Mouse (Mus musculus) ES-Bruce4 (cell line): ENCODE measurements around the gene Zfand4. TPM values are rescaled to one million over a fixed set of nuclear protein-coding genes. Genes with fewer than 3 reads are reported as not detected.

Source experiments
- H3K27ac ChIP-seq: 2 replicates; pipeline ENCODE4 v1.5.1; 2012; ENCODE audit warnings: low read length, inconsistent platforms; ENCODE audit not compliant: insufficient read depth
- H3K27me3 ChIP-seq: 2 replicates; pipeline ENCODE4 v1.6.1; 2012; ENCODE audit warnings: mild to moderate bottlenecking, low read length, inconsistent platforms; ENCODE audit not compliant: control insufficient read depth, poor library complexity, insufficient read depth, severe bottlenecking
- H3K36me3 ChIP-seq: 2 replicates; pipeline ENCODE4 v1.6.1; 2012; ENCODE audit warnings: inconsistent platforms, mild to moderate bottlenecking, low read length, moderate library complexity; ENCODE audit not compliant: control insufficient read depth, poor library complexity, insufficient read depth, severe bottlenecking
- H3K4me1 ChIP-seq: one replicate; pipeline ENCODE4 v1.8.1; 2011; ENCODE audit warnings: low read length; ENCODE audit not compliant: control insufficient read depth, insufficient read depth
- H3K4me3 ChIP-seq: 2 replicates; pipeline ENCODE4 v1.5.1; 2011; ENCODE audit warnings: low read depth, mild to moderate bottlenecking, low read length
- H3K9ac ChIP-seq: 2 replicates; pipeline ENCODE4 v1.6.1; 2012; ENCODE audit warnings: low read depth, mild to moderate bottlenecking, inconsistent platforms; ENCODE audit not compliant: poor library complexity, severe bottlenecking
- H3K9me3 ChIP-seq: replicated peaks from 2 replicates; pipeline ENCODE4 v1.6.1; 2012; ENCODE audit warnings: mild to moderate bottlenecking, low read length, inconsistent platforms; ENCODE audit not compliant: control insufficient read depth, poor library complexity, insufficient read depth, severe bottlenecking
- CTCF ChIP-seq: IDR thresholded peaks from one replicate; pipeline ENCODE4 v1.8.1; 2011; ENCODE audit warnings: low read depth, low read length
- EP300 ChIP-seq: IDR thresholded peaks from 2 replicates; pipeline ENCODE4 v1.6.1; 2011; ENCODE audit warnings: low read depth, low read length; ENCODE audit not compliant: insufficient read depth
- POLR2A ChIP-seq: IDR thresholded peaks from one replicate; pipeline ENCODE4 v1.8.1; 2011; ENCODE audit warnings: low read length; ENCODE audit not compliant: insufficient read depth
- polyA plus RNA-seq: library from polyadenylated mRNA; stranded (reverse); fragments of >200 nt; gene quantifications from 2 replicates; pipeline ENCODE4 v1.2.4, GENCODE M21; 2011; ENCODE audit warnings: low read depth; ENCODE audit not compliant: missing spikeins, insufficient read depth, insufficient read length

Gene Zfand4
- polyA plus RNA-seq, 1 experiment = 7.0 TPM

- Histone ChIP-seq H3K4me3 (no peak overlapping the region), H3K27ac (no peak overlapping the region), H3K9me3 (no peaks in the 10 kb centered on the region), H3K27me3 (0 out of 2 replicates have a peak, but pooled peaks cover 2% of the 10 kb centered on the region), H3K4me1 (no peaks in the 10 kb centered on the region), H3K9ac (no peak overlapping the region), H3K36me3 (no peaks in the 10 kb centered on the region)
- no peak for TF ChIP-seq CTCF
- no peak for TF ChIP-seq POLR2A
- no peak for TF ChIP-seq EP300
Measured at GRCm38 (mm10) chr6:116331396-116331795, 67.4 kb downstream of the Zfand4 start.

- no peaks in the 10 kb centered on the region for H3K36me3 ChIP-seq
- H3K27me3 ChIP-seq = 0 out of 2 replicates have a peak, but pooled peaks cover 2% of the 10 kb centered on the region
- H3K9ac ChIP-seq = no peak overlapping the region
- TF ChIP-seq POLR2A = no peak
- no peak for TF ChIP-seq EP300
- TF ChIP-seq CTCF = no peak
- no peaks in the 10 kb centered on the region for H3K9me3 ChIP-seq
- no peaks in the 10 kb centered on the region for H3K4me1 ChIP-seq
- H3K4me3 ChIP-seq = peak overlapping the region; percentile 85
- H3K27ac ChIP-seq = no peak overlapping the region
Measured at GRCm38 (mm10) chr6:116337466-116337834, 73.4 kb downstream of the Zfand4 start.

GRCm38 (mm10) chr6:116337835-116338501 lies 73.9 kb downstream of the Zfand4 start, which contains the start of gene March8:
TSS of gene March8 (plus strand) at chr6:116338024.
- Histone ChIP-seq H3K27me3 (0 out of 2 replicates have a peak, but pooled peaks cover 2% of the 10 kb centered on the region), H3K9ac (peak within 1 kb of the TSS; percentile 45), H3K27ac (no peak within 1 kb of the TSS), H3K4me3 (peak within 1 kb of the TSS; percentile 85), H3K9me3 (no peaks in the 10 kb centered on the region), H3K4me1 (no peaks in the 10 kb centered on the region), H3K36me3 (no peaks in the 10 kb centered on the region)
- TF ChIP-seq CTCF = no peak
- TF ChIP-seq POLR2A = no peak
- peak; percentile 71; the same call in 1 of the 2 replicates for TF ChIP-seq EP300

GRCm38 (mm10) chr6:116338520-116338919 lies 74.5 kb downstream of the Zfand4 start:
- H3K4me3 ChIP-seq = peak overlapping the region; percentile 85
- no peaks in the 10 kb centered on the region for H3K36me3 ChIP-seq
- H3K9ac ChIP-seq = peak overlapping the region; percentile 45
- no peaks in the 10 kb centered on the region for H3K9me3 ChIP-seq
- TF ChIP-seq POLR2A (no peak), CTCF (no peak), EP300 (no peak)
- H3K4me1 ChIP-seq = no peaks in the 10 kb centered on the region
- no peak overlapping the region for H3K27ac ChIP-seq
- 0 out of 2 replicates have a peak, but pooled peaks cover 2% of the 10 kb centered on the region for H3K27me3 ChIP-seq

- Histone ChIP-seq H3K27me3 (0 out of 2 replicates have a peak, but pooled peaks cover 2% of the 10 kb centered on the region), H3K9me3 (no peaks in the 10 kb centered on the region), H3K4me3 (no peak overlapping the region), H3K36me3 (no peaks in the 10 kb centered on the region), H3K9ac (no peak overlapping the region), H3K27ac (no peak overlapping the region), H3K4me1 (no peaks in the 10 kb centered on the region)
- TF ChIP-seq POLR2A (no peak), CTCF (no peak), EP300 (no peak)
Measured at GRCm38 (mm10) chr6:116339088-116339487, 75.1 kb downstream of the Zfand4 start.

- Histone ChIP-seq H3K4me1 (no peaks in the 10 kb centered on the region), H3K4me3 (no peak overlapping the region), H3K27me3 (0 out of 2 replicates have a peak, but pooled peaks cover 2% of the 10 kb centered on the region), H3K9me3 (no peaks in the 10 kb centered on the region), H3K9ac (no peak overlapping the region), H3K36me3 (no peaks in the 10 kb centered on the region), H3K27ac (no peak overlapping the region)
- no peak for TF ChIP-seq EP300
- no peak for TF ChIP-seq CTCF
- no peak for TF ChIP-seq POLR2A
Measured at GRCm38 (mm10) chr6:116340521-116340920, 76.5 kb downstream of the Zfand4 start.
